Mouse (Mus musculus) midbrain, embryonic 10.5 days (tissue): ENCODE results near the gene Ccdc73. TPM values are rescaled to one million over a fixed set of nuclear protein-coding genes. Genes with fewer than 3 reads are reported as not detected.
"Not testable (repeated sequence)": the region's sequence is repeated elsewhere in the genome, so short reads cannot be mapped to it uniquely, and the experiment has no call there.

Experiments used
- DNase-seq: peaks from one replicate; pipeline ENCODE4 v3.0.0-alpha.2; 2017; ENCODE audit warnings: low spot score
- H3K27ac ChIP-seq: fragments of 300-500 bp; sonication (generic); replicated peaks from 2 replicates; pipeline ENCODE4 v1.5.1; 2016; ENCODE audit warnings: mild to moderate bottlenecking
- H3K27me3 ChIP-seq: fragments of 300-500 bp; sonication (generic); 2 replicates; pipeline ENCODE4 v1.6.1; 2016; ENCODE audit warnings: low read depth, mild to moderate bottlenecking; ENCODE audit not compliant: poor library complexity, severe bottlenecking
- H3K36me3 ChIP-seq: fragments of 300-500 bp; sonication (generic); 2 replicates; pipeline ENCODE4 v1.6.1; 2016; ENCODE audit warnings: mild to moderate bottlenecking, moderate library complexity
- H3K4me1 ChIP-seq: fragments of 300-500 bp; sonication (generic); 2 replicates; pipeline ENCODE4 v1.6.1; 2016
- H3K4me3 ChIP-seq: fragments of 300-500 bp; sonication (generic); 2 replicates; pipeline ENCODE4 v1.5.1; 2016; ENCODE audit warnings: mild to moderate bottlenecking, moderate library complexity
- H3K9me3 ChIP-seq: fragments of 300-500 bp; sonication (generic); replicated peaks from 2 replicates; pipeline ENCODE4 v1.6.1; 2016; ENCODE audit warnings: mild to moderate bottlenecking
- WGBS: fragments of 180-500 bp; shearing (Covaris S2); methylation state at CpG from one replicate; pipeline ENCODE4 v1.1.7; 2016; 5-methylcytosine and 5-hydroxymethylcytosine counted together
- polyA plus RNA-seq: library from polyadenylated mRNA; unstranded; fragments of >200 nt; fragmentation: Nextera tagmentation; extraction: Ambion mirVana; gene quantifications from 2 replicates; pipeline ENCODE4 v1.2.1, GENCODE M21; 2016

Ccdc73 gene
- polyA plus RNA-seq, 1 experiment from 2014 or later: 5.2 TPM

DNA sequence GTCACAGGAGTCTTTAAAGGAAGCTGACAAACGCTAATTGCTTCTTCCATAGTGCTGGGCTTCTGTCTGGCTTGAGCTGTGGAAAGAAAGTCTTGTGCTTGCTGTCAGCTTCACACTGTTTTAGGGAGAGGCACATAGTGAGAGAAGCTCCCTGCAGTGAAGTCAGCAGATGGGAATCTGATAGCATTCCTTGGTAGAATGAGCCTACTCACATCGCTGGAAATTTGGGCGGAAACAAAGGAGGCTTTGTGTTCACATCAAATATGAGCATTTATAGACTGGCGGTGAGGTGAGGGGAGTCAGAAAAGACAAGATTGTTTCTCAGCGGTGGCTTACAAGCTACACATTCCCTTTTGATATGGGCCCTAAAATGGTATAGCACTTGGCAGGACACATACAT, 15.9 kb upstream of the Ccdc73 start:
- no peak overlapping the region for H3K27ac ChIP-seq
- H3K4me1 ChIP-seq: peaks cover 16% of the 10 kb centered on the region
- peaks cover 44% of the 10 kb centered on the region for H3K27me3 ChIP-seq
- H3K4me3 ChIP-seq: no peak overlapping the region
- WGBS: 52% methylated on average over 5 of the region's 5 CpGs
- no peak for DNase-seq
- no peaks in the 10 kb centered on the region for H3K9me3 ChIP-seq
- no peaks in the 10 kb centered on the region for H3K36me3 ChIP-seq

DNA sequence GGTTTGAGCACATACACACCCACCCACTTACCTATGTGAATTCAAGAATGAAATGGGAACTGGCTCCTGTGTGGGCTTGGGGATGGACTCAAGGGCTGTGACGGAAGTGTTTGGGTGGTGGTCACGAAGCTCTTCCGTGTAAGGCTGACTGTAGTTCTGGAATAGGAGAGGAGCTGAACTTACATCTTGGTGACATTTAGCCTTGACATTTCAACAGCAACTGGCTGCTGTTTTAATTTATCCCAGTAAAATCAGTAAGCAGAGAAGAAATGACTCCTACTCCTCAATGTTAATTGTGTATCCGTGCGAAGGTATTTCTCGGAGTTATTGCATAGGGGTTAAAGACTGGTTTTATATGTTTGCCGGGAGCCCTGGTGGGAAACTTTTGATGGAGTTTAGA, 15.1 kb upstream of the Ccdc73 start:
- no peak for DNase-seq
- Histone ChIP-seq H3K9me3 (no peaks in the 10 kb centered on the region), H3K27me3 (peaks cover 44% of the 10 kb centered on the region), H3K27ac (no peak overlapping the region), H3K4me1 (peaks cover 13% of the 10 kb centered on the region), H3K36me3 (no peaks in the 10 kb centered on the region), H3K4me3 (no peak overlapping the region)
- WGBS: 97% methylated on average over 7 of the region's 7 CpGs

DNA sequence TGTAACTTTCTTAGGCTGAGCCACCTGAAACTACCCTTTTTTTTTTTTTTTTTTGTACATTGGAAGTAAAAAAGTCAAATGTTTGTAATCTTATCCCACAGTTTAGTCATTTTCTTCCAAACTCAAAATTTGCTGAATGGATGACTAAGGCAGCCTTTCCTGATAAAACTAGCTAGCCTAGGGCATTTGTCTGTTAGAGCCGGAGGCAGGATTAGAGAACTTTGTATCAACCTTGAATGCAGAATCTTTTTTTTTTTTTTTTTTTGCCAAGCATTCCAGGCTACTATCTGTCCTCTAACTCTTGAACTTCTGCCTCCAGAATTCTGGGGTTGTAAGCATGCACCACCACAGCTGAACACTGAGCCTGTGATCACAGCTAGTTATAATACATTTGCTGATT, 12.8 kb upstream of the Ccdc73 start:
- no peak for DNase-seq
- Histone ChIP-seq H3K27me3 (peaks cover 21% of the 10 kb centered on the region; the same call in 1 of the 2 replicates), H3K27ac (no peak overlapping the region), H3K4me3 (no peak overlapping the region), H3K4me1 (peaks cover 2% of the 10 kb centered on the region), H3K9me3 (no peaks in the 10 kb centered on the region), H3K36me3 (no peaks in the 10 kb centered on the region)
- WGBS: 73% methylated on average over 1 of the region's 1 CpGs

DNA sequence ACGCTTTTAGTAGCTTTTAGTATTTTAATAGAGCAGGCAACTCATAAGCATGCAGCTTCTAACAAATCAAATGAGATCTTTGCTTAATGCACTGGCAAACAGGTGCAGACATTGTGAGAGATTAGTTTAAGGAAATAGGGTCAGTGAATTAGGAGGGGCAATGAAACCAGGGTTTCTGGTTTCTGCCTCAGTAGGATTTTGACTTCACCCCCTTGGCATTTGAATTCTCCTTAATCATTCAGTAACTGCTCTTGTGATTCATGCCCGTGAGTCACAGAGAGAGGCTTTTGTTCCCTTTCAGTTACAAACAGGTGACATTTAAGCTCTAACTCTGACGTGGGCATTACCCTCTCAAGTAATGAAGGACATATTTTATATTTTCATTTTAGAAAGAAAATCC, 11.9 kb upstream of the Ccdc73 start:
- no peaks in the 10 kb centered on the region for H3K4me1 ChIP-seq
- H3K27ac ChIP-seq: no peak overlapping the region
- 41% methylated on average over 3 of the region's 3 CpGs for WGBS
- no peak for DNase-seq
- peaks cover 12% of the 10 kb centered on the region; the same call in 1 of the 2 replicates for H3K27me3 ChIP-seq
- H3K4me3 ChIP-seq: no peak overlapping the region
- H3K36me3 ChIP-seq: no peaks in the 10 kb centered on the region
- H3K9me3 ChIP-seq: no peaks in the 10 kb centered on the region

DNA sequence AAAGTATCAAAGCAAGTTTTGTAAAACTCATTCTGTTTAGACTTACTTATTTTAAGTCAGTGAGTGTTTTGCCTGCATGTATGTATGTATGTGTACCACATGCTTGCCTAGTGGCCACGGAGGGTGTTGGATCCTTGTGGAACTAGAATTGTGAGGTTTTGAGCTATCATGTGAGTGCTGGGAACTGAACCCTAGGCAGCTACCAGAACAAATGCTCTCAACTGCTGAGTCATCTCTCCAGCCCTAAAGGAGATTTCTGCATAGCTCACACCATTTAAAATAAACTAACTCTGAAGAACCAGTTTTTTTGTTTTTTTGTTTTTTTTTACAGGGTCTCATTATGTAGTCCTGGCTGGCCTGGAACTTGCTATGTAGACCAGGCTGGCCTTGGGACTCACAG, 11.4 kb upstream of the Ccdc73 start:
- Histone ChIP-seq H3K27ac (no peak overlapping the region), H3K9me3 (no peaks in the 10 kb centered on the region), H3K36me3 (no peaks in the 10 kb centered on the region), H3K27me3 (peaks cover 8% of the 10 kb centered on the region; the same call in 1 of the 2 replicates), H3K4me1 (no peaks in the 10 kb centered on the region), H3K4me3 (no peak overlapping the region)
- 51% methylated on average over 1 of the region's 1 CpGs for WGBS
- DNase-seq: no peak

DNA sequence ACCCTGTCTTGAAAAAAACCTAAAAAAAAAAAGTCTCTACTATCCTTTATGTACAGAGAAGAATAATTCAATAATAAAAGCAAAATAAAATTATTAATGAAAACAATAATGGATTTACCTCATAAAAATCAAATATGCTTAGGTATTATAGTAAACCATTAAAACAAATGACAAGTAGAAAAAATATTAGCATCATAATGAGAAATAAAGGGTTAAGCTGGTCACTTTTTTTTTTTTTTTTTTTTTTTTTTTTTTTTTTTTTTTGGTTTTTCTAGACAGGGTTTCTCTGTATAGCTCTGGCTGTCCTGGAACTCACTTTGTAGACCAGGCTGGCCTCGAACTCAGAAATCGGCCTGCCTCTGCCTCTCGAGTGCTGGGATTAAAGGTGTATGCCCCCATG, 9.5 kb upstream of the Ccdc73 start:
- WGBS: 83% methylated on average over 3 of the region's 3 CpGs
- not testable (repeated sequence) for DNase-seq, H3K4me3 ChIP-seq, H3K4me1 ChIP-seq, H3K27ac ChIP-seq, H3K9me3 ChIP-seq, H3K36me3 ChIP-seq, H3K27me3 ChIP-seq

DNA sequence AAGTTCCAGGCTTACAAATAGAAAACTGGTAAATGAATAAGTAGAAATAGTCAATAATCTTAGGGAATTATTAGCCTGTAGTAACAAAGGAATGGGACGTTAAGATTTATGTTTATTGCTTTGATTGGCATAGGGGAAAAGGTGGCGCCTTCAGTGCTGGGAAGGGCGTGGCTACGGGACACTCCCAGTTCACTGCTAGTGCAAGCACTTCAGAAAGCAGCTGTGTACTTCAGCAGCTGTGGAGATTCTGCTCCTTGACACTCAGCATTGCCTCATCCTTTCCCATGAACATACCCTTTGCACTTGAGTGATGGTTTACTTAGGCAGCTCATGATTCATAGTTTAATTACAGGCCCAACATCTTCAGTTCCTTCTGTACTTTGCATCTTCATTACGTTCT, 8.5 kb upstream of the Ccdc73 start:
- no peak overlapping the region for H3K27ac ChIP-seq
- H3K4me3 ChIP-seq: no peak overlapping the region
- no peaks in the 10 kb centered on the region for H3K9me3 ChIP-seq
- DNase-seq: no peak
- 93% methylated on average over 5 of the region's 5 CpGs for WGBS
- no peaks in the 10 kb centered on the region for H3K36me3 ChIP-seq
- H3K4me1 ChIP-seq: no peaks in the 10 kb centered on the region
- H3K27me3 ChIP-seq: no peaks in the 10 kb centered on the region

DNA sequence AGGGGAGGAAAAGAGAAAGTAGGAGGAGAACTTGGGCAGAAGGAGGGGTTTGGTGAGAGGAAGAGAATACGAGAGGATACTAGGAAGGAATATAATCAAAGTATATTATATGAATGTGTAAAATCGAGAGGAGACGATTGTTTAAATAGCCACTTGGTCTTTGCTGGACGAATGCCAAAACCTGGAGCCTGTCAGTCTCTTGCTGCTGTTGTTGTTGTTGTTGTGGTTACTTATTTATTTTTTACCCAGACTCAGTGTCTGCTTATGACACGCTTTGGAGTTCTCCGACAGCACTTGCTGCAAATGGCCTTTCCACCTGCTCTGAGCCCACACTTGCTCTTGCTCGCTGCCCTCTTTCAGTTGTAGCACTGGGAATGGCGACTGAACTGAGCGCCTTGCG, 7.2 kb upstream of the Ccdc73 start:
- no peaks in the 10 kb centered on the region for H3K27me3 ChIP-seq
- no peaks in the 10 kb centered on the region for H3K36me3 ChIP-seq
- DNase-seq: no peak
- WGBS: 89% methylated on average over 10 of the region's 10 CpGs
- H3K4me1 ChIP-seq: no peaks in the 10 kb centered on the region
- H3K9me3 ChIP-seq: no peaks in the 10 kb centered on the region
- H3K4me3 ChIP-seq: no peak overlapping the region
- no peak overlapping the region for H3K27ac ChIP-seq

DNA sequence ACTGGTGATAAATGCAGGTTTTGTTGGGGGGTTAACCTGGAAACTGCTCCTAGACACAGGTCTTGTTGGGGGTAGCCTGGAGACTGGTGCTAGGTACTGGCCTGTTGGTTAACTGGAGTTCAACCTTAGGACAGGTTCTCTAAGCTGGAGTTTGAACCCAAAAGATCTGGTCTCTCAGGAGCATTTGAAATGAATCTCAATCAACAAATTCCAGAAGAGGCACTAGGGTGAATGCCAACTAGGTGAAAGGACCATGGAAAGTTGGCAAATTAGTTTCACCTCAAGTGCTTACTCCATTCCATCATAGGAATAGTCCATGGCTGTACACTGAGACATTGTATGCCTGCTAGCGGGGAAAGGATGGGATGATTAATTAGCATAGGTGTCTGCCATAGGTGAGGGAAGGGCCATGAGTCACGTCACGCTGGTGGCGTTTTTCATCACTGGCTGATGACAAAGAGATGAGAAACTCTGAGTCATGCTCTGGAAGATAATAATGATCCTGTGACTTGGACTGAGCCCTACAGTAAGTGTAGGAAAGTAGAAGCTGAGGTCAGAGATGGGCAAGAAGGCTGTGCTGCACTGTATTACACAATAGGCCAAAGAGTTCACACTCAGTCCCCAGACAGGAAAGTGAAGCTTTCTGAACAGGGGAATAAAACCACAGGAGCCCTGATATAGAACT, 3.3 kb upstream of the Ccdc73 start:
- H3K27ac ChIP-seq: no peak overlapping the region
- no peak overlapping the region for H3K4me3 ChIP-seq
- no peaks in the 10 kb centered on the region for H3K9me3 ChIP-seq
- H3K4me1 ChIP-seq: no peaks in the 10 kb centered on the region
- H3K36me3 ChIP-seq: no peaks in the 10 kb centered on the region
- H3K27me3 ChIP-seq: no peaks in the 10 kb centered on the region
- no peak for DNase-seq
- WGBS: 91% methylated on average over 4 of the region's 4 CpGs

DNA sequence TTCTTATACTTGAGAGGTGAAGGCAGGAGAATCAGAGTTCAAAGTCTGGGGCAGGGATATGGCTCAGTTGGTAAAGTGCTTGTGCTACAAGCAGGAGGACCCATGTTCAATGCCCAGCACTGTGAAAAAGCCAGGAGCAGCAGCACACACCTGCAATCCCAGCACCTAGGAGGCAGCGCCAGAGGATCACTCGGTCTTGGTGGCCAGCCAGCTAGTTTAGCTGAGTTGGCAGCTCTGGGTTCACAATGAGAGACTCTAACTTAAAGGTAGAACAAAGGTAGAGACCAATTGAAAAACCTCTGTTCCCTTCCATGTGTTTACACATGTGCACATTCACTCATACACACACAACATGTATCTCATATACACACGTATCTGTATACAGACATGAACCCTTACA, 1.5 kb downstream of the Ccdc73 start:
- Histone ChIP-seq H3K36me3 (no peaks in the 10 kb centered on the region), H3K9me3 (no peaks in the 10 kb centered on the region), H3K4me3 (no peak overlapping the region), H3K27ac (no peak overlapping the region), H3K4me1 (no peaks in the 10 kb centered on the region), H3K27me3 (no peaks in the 10 kb centered on the region)
- no peak for DNase-seq
- 86% methylated on average over 3 of the region's 3 CpGs for WGBS

DNA sequence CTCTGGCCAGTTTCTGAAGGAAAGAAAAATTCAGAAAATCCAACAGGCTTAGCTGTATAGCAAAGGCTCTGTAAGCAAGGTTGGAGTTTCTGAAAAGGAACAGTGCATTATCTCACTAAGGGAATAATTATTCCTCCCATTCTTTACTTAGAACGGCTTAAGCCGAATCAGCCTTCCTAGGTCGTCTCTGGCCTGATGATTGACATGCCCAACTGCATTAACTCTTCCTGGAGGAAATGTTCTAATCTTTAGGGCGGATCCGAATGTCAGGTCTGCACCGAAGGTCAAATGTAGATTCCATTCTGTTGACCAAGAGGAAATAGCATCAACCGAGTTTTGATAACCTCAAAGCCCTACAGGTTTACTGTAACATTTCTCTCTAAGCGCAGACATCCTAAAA, 11.2 kb downstream of the Ccdc73 start:
- WGBS: 82% methylated on average over 8 of the region's 8 CpGs
- Histone ChIP-seq H3K27me3 (no peaks in the 10 kb centered on the region), H3K4me1 (no peaks in the 10 kb centered on the region), H3K27ac (no peak overlapping the region), H3K36me3 (no peaks in the 10 kb centered on the region), H3K9me3 (no peaks in the 10 kb centered on the region), H3K4me3 (no peak overlapping the region)
- no peak for DNase-seq

DNA sequence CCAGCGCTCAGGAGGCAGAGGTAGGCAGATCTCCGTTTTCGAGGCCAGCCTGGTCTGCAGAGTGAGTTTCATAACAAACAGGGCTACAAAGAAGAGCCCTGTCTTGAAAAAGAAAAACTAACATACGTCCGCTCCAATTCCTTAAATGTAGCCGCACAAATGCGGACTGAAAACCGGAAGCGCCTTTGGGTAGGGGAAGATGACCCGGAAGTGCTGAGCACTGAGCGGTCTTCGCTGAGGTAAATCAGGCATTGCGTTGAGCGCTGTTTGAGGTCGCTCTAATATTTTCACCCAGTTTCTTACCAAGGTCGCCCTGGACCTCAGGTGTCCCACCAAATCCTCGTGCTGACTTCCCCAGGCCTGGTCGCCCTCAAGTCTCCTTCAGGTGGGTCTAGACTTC, 18.5 kb downstream of the Ccdc73 start:
- WGBS: 89% methylated on average over 18 of the region's 18 CpGs

DNA sequence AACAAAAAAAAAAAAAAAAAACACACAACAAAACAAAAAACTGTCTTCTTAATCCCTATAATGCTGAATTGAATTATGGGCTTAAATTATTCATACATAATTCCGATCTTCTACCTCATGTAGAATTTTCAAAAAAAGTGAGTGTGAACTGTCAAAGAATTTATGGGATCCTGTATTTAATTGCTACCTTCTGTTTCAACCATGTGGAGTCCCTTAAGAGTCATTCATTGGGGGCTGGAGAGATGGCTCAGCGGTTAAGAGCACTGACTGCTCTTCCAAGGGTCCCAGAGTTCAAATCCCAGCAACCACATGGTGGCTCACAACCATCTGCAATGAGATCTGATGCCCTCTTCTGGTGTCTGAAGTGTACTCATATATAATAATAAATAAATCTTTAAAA, 19.7 kb downstream of the Ccdc73 start:
- not testable (repeated sequence) for H3K4me1 ChIP-seq, H3K27ac ChIP-seq, H3K4me3 ChIP-seq, H3K36me3 ChIP-seq, H3K27me3 ChIP-seq, H3K9me3 ChIP-seq, DNase-seq
- 64% methylated on average over 2 of the region's 2 CpGs for WGBS

More for the DNA sequence above, 18.5 kb downstream of the Ccdc73 start:
- H3K9me3 ChIP-seq: no peaks in the 10 kb centered on the region
- H3K4me3 ChIP-seq: no peak overlapping the region
- no peaks in the 10 kb centered on the region for H3K27me3 ChIP-seq
- H3K27ac ChIP-seq: no peak overlapping the region
- no peaks in the 10 kb centered on the region for H3K4me1 ChIP-seq
- no peak for DNase-seq
- H3K36me3 ChIP-seq: no peaks in the 10 kb centered on the region
